Mouse (Mus musculus): ENCODE results near the gene Tdo2.

Tdo2 gene

DNA sequence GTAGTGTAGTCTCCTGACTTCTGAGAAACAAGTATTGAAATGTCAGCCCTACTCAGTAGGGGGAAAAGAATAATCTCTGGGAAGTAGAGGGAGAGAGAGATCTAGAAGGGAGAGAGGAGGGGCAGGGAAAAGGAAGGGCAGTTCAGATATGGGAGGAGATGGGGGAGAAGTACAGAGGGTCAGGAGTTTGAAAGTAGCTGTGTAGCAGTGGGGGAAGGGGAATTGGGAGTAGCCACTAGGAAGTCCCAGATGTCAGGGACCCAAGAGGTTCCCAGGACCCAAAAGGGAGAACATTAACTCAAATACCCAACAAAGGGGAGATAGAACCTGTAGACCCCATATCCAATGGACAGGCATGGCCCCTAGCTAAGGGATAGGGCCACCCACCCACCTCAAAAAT, at the start of gene Tdo2:
TSS of gene Tdo2 (minus strand) at position 101 of the 400 bp plus-strand sequence.
- DNase-seq (ENCODE audit: low spot score): no peak

DNA sequence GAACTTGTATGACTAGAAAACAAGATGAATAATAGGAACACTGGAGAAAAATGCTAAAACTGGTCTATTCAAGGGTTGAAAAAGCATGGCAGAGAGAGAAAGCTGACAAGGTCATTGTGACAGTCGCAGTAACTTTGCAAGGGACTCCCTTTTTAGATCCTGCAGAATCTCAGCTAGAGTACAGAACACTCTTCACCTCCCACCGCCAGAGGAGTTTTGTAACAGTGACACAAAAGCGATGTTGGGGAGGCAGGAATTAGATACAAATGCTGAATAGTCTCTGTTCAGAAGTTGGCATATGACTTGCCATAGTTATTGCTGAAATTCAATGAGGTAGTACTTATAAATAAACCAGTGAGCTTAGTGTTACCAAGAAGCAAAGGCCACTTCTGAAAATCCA, 47.1 kb upstream of the Tdo2 start:
- no peak for DNase-seq (ENCODE audit: low spot score)

DNA sequence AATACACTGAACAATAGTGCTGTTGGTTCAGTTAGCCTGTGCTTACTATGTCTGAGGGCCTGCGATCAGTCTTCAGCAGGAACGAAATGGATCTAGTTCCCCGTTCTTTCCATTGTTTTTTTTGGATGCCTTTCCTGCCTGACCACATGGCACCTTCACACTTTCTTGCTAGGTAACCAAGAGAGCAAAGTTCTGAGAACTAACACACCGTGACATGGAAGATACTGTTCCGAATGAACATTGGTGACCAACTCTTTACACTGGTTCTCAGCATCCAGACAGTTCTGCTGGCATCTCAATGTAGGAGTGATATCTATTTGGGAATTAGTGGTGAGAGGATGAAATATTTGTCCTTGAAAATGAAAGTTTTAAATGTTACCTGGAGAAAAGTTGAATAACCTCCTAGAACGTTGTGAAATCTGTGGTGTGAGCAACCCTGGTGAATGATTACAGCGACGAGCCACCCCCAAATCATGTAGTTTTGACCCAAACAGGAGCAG, 46.5 kb upstream of the Tdo2 start:
- no peak for DNase-seq (ENCODE audit: low spot score)

DNA sequence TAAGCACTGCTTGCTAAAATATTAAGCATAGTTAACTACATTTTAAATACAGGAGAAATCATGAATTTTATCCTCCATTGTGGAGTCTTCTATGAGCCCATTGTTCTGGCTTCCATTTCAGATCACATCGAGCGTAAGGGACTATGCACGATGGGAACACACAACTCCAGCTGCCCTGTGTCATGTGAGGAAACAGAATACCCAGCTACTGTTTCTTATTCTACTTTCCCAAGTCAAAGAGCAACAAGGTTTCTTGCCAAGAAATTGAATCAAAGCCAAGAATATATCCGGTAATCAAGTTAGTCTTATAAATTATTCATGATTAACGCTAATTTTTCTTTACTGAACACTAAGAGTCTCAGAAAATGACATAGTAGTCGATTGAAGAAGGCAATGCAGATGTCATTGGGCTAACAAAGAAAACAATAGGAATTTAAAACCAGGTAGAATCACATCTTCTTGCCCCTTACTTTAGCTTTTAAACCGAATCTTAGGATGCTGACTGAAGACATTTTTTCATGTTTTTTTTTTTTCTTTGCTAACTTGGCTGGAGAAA, 38.2 kb upstream of the Tdo2 start:
- DNase-seq (ENCODE audit: low spot score): no peak

DNA sequence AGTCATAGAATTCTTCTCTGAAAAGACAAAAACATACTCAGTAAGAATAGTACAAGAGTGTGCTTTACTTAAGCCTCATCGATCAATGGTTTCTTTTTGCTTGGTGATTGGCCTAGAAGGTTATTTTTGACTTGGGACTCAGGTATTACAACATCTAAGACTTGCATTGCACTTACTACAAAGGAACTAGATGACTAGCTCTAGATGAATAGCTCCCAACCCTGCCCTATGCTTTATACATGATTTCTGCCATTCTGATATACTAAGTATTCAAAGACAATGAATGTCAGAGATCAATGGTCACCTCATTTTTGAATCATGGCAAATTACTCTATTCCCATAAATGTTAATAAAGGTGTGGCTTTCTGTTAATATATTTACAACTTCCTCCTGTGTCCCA, 31.0 kb upstream of the Tdo2 start:
- DNase-seq (ENCODE audit: low spot score): no peak

DNA sequence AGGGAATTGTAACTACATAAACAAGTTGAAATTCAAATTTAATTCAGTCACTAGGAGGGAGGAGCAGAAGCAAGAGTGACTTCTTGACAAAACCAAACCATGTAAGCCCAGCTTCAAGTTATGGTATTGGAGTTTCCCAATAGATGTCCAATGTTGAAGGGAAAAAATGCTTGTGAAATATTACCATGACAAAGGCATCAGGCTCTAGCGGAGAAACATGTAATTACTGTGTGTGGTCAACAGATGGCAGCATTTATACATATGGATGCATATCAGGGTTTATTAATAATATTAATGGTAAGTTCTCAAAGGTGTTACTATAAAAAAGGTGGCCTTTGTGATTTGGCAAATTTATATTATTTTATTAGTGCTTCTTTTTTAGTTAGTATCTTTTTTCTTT, 20.0 kb upstream of the Tdo2 start:
- peak; percentile 61 for DNase-seq (ENCODE audit: low spot score)

DNA sequence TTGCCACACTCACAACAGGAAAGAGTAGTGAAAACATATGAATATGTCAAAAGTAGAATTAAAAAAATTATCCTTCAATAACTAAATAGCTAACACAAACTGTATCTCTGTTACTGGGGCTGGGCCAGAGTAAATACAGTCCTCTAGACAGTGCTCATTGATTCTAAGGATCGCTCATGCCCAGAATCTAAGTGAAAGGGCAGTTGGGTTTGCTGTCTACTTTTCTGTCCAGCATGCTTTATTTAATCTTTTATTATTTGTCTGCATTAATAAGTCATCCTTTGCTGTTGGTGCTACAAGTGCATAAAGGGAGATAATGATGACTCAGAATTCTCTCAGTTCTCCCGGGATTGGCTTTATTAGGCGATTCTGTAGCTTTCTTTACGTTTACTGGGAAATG, 19.4 kb upstream of the Tdo2 start:
- DNase-seq (ENCODE audit: low spot score): no peak

DNA sequence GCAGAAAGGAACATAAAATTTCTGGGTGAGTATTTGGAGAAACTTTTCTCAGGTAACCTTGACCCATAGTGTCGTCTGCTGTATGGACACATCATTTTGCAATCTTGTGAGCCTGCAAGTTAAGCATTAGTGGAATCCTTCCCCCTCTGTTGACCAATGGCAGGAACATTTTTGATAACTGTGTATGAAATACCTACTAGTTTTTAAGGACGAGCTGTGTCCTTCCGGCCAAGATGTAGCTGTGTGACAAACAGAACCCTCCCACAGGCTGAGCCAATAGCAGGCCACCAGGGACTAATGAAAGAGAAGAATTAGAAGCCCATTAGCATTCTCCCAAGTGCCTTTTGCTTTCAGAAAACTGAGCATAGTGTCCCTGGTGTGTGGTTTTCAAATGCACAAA, 14.5 kb upstream of the Tdo2 start:
- no peak for DNase-seq (ENCODE audit: low spot score)

DNA sequence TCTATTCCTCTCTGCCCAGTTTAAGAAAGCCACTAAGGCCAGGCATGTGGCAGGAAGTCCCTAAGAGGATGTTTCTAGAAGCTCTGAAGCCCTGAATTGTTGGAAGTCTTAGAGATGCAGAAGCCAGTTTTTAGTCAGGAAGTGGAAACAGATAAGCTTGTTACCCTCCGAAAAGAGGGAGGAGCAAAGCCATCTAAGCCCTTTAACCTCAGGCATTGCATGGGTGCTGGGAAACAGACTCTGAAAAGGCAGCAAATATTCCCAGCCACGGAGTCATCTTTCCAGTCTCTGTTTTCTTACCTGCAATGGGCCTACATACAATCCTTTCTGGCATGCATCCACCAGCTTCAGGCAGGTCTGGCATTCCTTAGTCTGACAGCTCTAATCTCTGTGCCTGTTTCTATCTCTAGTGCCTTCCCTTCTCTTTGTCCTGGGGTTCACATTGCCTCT, 13.7 kb upstream of the Tdo2 start:
- peak; percentile 12 for DNase-seq (ENCODE audit: low spot score)

DNA sequence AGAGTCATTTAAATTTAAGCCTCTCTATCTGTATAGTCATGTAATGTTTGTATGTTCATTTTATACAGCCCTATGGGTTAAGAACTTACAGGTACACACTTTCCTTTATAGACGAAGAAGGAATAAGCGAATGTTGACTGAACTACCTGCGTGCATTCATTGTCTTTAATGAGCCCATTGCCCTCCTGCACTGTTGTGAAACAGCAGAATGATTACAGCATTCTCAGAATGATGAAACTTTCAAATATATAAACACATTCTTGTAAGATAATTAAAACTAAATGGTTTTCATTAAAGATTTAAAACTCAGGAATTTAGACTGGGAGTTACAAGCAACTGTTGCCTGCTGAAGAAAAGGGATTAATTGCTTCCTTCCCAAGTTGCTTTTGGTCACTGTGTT, 11.6 kb upstream of the Tdo2 start:
- no peak for DNase-seq (ENCODE audit: low spot score)

DNA sequence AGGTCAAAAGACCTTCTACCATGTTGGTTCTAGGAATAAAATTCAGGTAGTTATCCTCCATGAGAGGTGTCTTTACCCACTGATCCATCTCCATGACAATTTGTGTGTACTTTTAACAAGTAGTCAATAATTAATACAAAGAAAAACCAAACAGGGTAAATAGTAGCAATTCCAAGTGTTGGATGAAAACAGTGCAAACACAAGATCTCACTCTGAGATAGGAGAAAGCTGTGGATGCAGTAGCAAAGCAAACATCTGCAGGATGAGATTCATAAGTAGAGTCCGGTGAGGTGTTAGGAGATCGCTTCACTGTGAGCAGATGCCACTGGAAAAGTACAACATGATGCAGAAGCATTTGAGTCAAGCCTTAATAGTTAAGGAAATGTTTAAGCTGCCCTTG, 10.1 kb upstream of the Tdo2 start:
- DNase-seq (ENCODE audit: low spot score): no peak

DNA sequence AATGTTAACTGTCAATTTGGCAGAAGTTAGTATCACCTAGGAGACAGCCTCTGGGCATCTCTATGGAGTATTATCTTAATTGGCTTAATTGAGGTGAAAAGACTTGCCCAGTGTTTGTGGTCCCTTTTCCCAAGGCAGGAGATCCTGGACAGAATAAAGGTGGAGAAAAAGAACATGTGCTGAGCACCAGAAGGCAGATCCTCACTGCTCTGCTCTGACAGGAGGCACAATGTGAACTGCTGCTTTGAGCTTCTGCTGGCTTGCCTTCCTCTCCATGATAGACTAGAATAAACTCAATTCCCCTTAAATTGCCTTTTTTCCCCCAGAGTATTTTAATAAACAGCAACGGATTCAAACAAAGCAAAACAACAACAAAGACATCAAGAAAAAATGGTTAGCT, 9.1 kb upstream of the Tdo2 start:
- DNase-seq (ENCODE audit: low spot score): no peak

DNA sequence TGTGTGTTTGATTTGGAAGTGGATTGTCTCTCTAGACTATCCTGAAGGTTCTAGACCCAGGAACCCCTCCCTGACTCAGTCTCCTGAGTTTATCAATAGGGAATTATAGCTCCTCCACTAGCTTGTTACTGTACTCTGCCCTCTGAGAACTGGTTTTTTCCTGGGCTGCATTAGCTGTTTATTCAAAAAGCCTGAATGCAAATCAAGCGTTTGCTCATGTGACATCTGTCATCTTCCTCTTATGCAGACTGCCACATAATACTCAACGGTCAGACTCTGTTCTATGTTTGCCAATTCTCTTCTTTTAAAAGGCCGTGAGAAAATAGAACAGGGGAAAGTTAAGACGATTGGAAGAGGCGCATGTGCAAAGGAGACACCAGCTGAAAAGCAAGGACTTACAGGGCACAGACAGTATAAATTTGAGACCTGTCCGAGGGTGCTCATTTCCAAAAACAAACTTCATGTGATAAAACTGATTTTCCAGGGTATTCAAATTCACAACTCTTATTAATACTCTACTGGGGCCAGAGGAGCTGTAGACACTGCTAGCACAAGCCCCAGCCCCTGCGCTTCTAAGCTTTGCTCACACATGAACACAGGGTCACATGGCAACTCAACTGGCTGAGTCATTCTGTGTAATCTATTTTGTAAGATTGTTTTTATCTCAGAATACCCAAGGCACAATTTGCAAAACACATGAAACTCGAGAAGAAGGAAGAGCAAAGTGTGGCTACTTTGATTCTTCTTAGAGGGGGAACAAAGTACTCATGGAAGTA, 7.3 kb upstream of the Tdo2 start:
- no peak for DNase-seq (ENCODE audit: low spot score)

DNA sequence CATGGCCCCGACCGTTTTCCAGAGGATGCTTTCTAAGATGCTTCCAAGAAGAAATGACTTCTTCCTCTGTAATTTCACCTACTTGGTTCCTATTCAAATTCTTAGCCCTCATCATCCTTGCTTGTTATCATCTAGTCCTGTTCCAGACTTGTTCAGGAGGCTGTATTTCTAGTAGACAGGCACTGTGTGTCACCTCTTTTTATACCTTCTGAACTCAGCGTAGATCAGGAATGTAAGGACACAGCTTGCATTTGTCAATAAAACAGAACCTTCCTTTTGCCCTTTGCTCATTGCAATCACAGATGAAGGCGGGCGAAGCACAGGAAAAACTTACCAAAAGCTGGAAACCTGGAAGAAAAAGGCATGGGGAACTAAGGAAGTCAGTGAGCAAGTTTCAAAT, 6.0 kb upstream of the Tdo2 start, which contains the start of gene Asic5:
TSS of gene Asic5 (plus strand) at position 301 of the 400 bp plus-strand sequence.
- no peak for DNase-seq (ENCODE audit: low spot score)

DNA sequence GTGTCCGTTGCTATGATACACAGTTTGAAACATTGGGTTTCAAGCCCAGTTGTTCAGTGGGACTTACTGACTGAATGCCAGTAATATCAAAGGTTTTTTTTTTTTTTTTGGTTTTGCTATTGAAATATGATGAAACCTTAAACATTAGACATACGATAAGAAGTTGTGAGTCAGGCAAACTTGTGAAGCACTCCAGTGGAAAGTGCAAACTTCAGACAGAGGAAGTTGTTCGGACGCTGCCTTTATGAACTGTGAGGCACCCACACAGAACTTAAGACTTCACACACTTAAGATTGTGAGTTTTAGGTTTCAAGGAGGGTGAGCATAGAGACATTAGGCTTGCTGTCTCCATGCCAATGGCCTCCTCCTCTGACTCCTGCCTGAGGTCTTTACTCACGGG, 5.6 kb upstream of the Tdo2 start:
- no peak for DNase-seq (ENCODE audit: low spot score)

DNA sequence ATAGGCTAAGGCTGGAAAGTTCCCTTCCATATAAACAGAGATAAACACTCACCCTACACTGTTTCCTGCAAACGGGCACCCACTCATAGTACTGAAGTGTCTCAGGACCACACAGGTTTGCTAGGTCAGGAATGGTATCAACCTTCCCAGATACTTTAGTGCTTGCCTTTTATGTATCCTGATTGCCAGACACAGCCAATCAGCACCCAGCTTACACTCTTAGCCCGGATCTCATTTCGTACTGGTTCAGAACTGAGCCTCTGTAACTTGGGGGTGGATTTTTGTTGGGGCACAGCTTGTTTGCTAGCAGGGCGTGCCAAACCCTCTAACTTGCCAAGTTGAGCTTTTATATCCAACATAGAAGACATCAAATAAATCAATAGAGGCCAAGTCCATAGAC, 395 bp downstream of the Tdo2 start:
- no peak for DNase-seq (ENCODE audit: low spot score)

DNA sequence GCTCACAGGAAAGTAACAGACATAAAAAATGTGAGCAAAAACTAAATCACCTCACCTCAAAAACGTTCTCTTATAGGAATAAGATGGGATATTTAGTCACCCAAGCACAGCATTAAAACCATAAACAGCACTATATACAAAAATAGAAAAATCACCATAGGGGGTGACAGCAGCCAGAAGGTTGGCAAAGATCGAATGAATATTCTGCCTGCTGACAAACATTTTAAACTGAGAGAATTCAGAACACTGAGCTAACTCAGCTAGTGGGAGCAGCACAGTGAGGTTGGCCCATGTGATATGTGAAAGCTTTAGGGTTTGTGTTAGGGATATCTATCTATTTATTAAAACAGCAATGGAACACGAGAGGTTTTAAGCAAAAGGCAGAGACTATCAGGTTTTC, 11.4 kb downstream of the Tdo2 start:
- no peak for DNase-seq (ENCODE audit: low spot score)

DNA sequence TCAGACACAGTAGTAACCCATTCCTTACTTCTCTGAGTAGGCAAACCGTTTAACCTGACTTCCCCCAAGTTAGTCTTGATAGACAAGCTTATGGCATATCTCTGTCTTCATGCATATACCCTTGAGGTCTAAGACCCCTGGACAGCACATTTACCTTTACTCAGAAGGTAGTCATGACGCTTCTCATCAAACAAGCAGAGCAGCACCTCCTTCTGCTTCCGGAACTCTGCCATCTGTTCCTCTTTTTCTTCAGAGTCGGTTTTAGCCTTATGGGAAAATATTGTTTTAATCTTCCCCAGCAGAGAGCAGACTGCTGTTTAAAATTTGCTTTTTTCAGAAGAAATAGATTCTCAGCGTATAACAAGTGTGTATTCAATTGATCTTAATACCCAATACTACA, 12.2 kb downstream of the Tdo2 start:
- DNase-seq (ENCODE audit: low spot score): no peak

DNA sequence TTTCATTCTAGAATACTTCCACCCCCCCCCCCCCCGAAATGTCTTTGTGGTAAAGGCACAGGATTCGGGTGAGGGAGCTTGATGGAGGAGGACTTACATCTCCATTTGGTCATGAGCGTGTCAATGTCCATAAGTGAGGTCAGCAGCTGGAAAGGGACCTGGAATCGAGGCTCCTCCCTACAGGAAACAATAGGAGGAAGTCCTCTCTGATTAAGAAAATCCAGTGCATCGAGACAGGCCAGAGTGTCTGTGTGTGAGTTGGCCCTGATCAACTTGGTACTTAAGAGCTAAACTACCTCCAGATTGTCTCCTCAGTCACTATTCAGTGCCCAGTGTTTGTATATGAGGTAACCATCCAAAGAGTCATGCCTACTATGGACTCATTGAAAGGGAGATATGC, 14.7 kb downstream of the Tdo2 start:
- no peak for DNase-seq (ENCODE audit: low spot score)

DNA sequence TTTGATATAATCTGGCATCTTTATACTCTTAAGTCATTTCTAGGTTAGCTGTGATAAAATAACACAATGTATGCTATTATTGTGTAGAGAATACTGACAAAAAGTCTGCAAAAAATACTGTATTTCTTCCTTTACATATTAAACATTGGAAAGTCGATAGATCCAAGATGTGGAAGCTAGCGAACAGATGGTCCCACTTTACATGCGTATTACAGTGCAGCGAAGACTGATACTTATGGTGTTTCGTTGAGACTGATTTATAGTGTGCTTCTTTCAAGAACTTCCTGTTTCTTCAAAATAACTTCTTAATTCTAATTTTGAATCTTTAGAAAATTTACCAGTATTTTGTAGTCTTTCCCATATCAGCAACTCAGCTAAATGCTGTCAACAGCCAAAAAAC, 18.5 kb downstream of the Tdo2 start:
- no peak for DNase-seq (ENCODE audit: low spot score)

DNA sequence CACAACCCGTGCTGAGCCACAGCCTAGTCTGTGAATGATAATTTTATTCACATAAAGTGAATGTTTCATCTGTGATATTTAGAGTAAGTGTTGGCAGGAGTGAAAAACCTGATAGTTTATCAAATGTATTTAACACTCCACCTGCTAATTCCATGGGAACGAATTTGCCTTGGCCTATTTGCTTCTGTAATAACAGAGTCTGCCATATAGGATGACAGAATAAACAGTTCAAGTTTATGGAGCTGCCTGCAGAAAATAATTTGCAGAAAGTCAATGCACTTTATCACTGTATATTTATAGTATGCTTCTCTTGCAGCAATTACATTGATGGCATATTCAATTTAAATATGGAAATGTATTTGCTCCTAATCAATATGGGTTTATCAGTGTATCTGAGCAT, 24.2 kb downstream of the Tdo2 start:
- DNase-seq (ENCODE audit: low spot score): no peak

DNA sequence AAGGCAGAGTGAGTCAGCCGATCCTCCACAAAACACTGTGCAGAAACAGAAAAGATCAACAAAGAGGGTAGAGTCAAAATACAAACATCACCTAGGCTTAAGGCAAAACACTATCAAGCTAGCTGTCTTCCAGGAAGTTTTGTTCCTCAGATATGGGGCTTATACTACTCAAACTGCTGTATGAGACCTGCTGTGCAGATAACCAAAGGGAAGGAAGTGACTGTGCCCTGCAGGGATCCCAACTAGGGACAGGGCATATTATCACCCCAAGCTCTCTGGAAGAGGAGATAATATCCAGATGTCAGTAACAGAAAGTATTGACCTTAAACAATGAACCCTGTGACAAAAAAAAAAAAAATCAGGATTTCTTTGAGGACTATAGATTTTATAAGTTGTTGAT, 27.0 kb downstream of the Tdo2 start:
- no peak for DNase-seq (ENCODE audit: low spot score)

DNA sequence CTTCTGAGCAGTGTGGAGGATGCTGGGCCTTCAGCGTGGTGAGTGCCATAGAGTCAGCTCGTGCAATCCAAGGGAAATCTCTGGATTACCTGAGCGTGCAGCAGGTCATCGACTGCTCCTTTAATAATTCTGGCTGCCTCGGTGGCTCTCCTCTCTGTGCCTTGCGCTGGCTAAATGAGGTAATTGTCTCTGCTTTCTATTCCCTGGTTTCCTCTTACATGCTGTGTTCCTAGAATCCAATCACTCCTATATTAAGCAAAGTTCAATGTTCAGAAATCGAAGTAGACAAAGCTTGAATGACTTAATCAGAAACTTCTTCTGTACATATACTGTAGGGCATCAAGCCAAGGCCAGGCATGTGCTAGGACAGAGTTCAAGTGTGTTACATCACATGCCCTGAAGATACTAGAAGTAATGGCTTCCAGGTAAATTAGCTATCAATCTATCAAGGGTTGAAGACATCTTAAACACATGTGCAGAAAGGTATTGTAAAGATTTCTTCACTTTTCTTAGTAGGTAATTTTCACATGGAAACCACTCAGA, 31.1 kb downstream of the Tdo2 start:
- no peak for DNase-seq (ENCODE audit: low spot score)

DNA sequence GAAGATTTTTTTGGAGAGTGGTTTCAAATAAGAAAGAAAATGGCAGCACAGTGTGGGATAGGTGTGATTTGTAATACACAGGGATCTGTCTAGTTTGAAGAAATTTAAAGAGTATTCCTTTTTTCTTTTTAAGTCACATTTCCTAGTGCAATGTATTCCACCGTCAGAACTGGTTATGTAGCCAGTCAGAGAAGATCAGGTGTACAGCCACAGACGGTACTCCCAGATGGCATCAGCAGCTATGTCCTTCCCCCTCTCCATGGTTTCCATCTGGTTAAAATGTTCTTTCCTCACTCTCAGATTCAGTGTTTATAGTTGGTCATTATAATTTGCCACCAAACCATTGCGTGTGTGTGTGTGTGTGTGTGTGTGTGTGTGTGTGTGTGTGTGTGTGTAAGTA, 32.9 kb downstream of the Tdo2 start:
- DNase-seq (ENCODE audit: low spot score): no peak
